Mouse (Mus musculus): Measurements from ENCODE around the gene Alg2.

GRCm38 (mm10) chr4:47494137-47494536, 20.0 kb upstream of the Alg2 start:
- TF ChIP-seq CTCF (IDR thresholded peaks at IDR 0.05; ENCODE audit: low read depth, low read length) (no peak), POLR2A (IDR thresholded peaks at IDR 0.05; ENCODE audit: extremely low read depth, insufficient read depth, low read length) (no peak)

Measured in liver, adult 2 months (tissue).